Mouse (Mus musculus): Measurements from ENCODE around the gene Eaf1.

Gene Eaf1

GRCm38 (mm10) chr14:31509911-31510310, 15.7 kb downstream of the Eaf1 start:
- no peak for DNase-seq (ENCODE audit: low spot score in 2 of 2)

DNA sequence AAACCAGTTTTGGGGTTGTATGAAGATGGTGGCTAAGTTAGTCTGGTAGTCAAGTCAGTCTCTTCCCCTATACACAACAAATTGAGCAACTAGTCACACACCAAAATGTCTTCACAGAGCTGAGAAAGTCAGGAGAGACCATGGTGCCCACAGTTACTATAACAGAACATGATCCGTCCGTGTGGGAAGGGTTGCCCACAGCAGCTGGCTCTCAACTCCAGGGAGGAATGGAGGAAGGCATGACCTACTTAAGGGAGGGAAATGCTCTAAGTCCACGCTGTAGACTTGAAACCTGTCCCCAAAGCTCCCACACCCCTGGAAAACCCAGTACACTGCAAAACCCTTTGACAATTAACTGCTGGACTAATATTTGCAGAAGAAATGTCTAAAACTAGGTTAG, 16.1 kb downstream of the Eaf1 start:
- DNase-seq (ENCODE audit: low spot score in 2 of 2): no peak

GRCm38 (mm10) chr14:31515895-31516294, 21.7 kb downstream of the Eaf1 start:
- DNase-seq (ENCODE audit: low spot score in 2 of 2): no peak

- DNase-seq (ENCODE audit: low spot score in 2 of 2): no peak
Measured at GRCm38 (mm10) chr14:31519165-31519564, 25.0 kb downstream of the Eaf1 start.

- peak in 1 of 2 experiments; percentile 37 for DNase-seq (ENCODE audit: low spot score in 2 of 2)
Measured at GRCm38 (mm10) chr14:31521318-31521717, 27.1 kb downstream of the Eaf1 start.

GRCm38 (mm10) chr14:31525040-31525810, 31.0 kb downstream of the Eaf1 start:
- DNase-seq (ENCODE audit: low spot score in 2 of 2): no peak

DNA sequence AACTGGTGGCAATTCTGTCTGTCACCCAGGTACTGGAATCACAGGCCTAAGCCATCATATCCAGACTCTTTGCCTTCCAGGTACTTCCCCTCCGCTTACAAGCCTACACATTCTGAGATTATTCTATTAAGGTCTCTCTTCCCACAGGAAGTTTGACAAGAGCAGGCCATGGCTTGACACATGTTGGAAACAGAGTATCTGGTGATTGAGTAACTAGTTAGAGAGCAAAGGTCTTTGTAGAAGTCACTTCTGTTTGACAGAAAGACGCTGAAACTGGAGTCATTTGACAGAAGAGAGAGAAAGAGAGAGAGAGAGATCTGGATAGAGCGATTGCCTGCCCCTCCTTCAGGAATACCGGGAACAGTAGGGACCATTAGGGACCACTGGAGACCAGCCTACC, 36.6 kb downstream of the Eaf1 start:
- no peak for DNase-seq (ENCODE audit: low spot score in 2 of 2)

DNA sequence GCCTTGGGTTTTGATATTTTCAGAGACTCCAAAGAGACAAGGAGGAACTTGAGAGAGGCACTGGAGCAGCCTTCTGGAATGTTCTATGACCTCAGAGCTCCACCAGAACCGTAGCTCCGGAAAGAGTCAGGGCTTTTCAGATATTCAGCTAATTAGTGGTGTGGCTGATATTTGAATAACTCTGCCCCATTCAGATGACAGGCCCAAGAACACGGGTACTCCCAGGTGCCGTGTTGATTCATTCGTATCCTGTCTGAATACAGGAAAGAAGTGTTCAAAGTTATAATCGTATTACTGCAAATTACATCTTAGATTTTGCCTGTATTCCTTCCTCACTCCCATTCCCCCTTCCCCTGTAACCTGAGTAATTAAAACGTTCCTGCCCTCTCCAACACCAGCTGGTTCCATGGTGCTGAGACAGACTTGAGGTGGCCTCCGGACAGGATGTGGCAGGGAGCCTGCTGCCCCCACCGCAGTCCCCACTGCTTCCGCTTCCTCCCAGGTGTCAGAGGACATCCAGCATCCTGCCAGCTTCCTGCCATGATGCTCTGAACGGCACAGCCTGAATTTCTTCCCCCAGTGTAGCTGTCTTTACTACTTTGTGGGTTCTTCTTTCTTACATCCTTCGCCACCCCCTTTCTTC, 37.4 kb downstream of the Eaf1 start:
- DNase-seq (ENCODE audit: low spot score in 2 of 2): peak; percentile 30 to 68

GRCm38 (mm10) chr14:31532656-31533055, 38.5 kb downstream of the Eaf1 start:
- DNase-seq (ENCODE audit: low spot score in 2 of 2): no peak

GRCm38 (mm10) chr14:31537298-31537697, 43.1 kb downstream of the Eaf1 start:
- no peak for DNase-seq (ENCODE audit: low spot score in 2 of 2)

- DNase-seq (ENCODE audit: low spot score in 2 of 2): no peak
Measured at GRCm38 (mm10) chr14:31543885-31544442, 49.8 kb downstream of the Eaf1 start.

DNA sequence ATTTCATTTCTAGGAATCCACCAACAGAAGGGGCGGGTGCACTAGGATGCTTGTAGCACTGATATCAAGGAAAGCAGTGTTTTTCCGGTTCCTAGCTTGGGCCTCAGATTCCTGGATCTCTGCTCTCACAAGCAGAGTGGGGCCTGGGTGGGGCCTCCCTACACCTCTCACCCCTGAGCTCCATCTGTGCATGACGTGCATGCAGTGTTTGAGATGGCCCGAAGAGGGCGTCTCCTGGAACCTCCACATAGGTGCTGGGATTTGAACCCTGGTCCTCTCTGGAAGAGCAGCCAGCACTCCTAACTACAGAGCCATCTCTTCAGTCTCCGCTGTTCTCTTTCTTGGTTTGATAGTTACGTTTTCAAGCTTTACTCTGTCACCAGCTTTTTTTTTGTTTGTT, 60.8 kb downstream of the Eaf1 start:
- DNase-seq (ENCODE audit: low spot score in 2 of 2): no peak

DNA sequence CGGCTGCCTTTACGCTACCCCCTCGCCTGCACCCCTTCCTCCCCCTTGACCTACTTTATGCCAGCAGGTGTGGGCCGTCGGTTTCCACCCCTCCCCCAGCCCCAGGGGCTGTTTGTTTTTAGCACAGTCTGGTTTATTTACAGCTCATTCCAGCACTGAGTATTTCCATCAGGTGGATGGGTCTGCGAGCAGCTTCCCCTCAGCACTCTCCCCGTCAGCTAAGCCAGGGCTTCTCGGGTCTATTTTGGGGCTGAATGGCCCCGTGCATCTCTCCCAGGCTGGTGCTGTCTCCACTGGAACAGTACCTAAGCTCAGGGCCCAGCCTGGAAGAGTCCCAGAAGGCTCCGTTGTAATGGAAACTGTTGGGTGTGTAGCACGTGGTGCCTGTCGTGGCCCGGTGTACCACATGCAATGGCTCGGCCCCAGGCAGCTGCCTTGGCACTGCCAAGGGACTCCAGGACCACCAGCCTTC, 61.8 kb downstream of the Eaf1 start:
- peak in 1 of 2 experiments; percentile 41 for DNase-seq (ENCODE audit: low spot score in 2 of 2)

- DNase-seq (ENCODE audit: low spot score in 2 of 2): no peak
Measured at GRCm38 (mm10) chr14:31556526-31557260, 62.5 kb downstream of the Eaf1 start.

- no peak for DNase-seq (ENCODE audit: low spot score in 2 of 2)
Measured at GRCm38 (mm10) chr14:31557273-31557672, 63.1 kb downstream of the Eaf1 start.

GRCm38 (mm10) chr14:31557784-31558183, 63.6 kb downstream of the Eaf1 start:
- DNase-seq (ENCODE audit: low spot score in 2 of 2): no peak

- no peak for DNase-seq (ENCODE audit: low spot score in 2 of 2)
Measured at GRCm38 (mm10) chr14:31559216-31559615, 65.0 kb downstream of the Eaf1 start.
